Mouse (Mus musculus) cerebellum, adult 9-11 months (tissue): Measurements from ENCODE around the gene Cd79b.

ENCODE experiments used
- DNase-seq: peaks from one replicate; pipeline ENCODE4 v3.0.0; 2022

Cd79b gene

GRCm38 (mm10) chr11:106272644-106273310 lies 41.8 kb downstream of the Cd79b start, which contains the start of gene Smarcd2:
Smarcd2 (minus strand) TSS chr11:106272972.
- DNase-seq, result peak; percentile 100

GRCm38 (mm10) chr11:106271794-106272643 lies 42.5 kb downstream of the Cd79b start:
- DNase-seq, result peak; percentile 76

DNA sequence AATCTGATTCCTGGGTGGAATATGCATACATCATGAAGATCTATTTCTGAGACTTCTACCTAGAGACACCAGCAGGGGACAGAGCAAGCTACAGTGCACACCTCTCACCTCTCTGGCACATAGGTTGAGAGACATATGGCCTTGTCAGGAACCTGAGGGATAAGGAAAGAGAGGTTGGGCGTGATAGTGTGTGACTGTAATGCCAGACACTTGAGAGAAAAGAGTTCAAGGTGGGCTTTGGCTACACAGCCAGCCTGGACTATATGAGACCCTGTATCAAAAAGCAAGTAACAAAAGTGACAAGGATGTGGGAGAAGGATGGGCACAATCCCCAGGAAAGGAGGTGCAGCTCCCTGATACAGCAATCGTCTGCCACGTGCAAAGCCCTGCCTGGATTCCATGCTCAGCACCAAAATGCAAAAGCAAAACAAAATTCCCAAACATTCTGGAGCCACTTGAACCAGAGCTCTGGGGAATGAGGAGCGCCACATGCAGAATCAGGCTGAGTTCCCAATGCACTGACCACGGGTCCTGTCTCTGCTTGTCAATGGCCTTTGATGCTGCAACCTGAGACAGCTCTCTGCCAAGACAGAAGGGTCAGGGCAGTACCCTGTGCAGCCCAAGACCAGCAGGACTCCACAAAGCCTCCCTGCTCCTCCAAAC lies 43.3 kb downstream of the Cd79b start:
- peak; percentile 76 for DNase-seq

- peak; percentile 81 for DNase-seq
Measured at GRCm38 (mm10) chr11:106269060-106269431, 45.5 kb downstream of the Cd79b start.

DNA sequence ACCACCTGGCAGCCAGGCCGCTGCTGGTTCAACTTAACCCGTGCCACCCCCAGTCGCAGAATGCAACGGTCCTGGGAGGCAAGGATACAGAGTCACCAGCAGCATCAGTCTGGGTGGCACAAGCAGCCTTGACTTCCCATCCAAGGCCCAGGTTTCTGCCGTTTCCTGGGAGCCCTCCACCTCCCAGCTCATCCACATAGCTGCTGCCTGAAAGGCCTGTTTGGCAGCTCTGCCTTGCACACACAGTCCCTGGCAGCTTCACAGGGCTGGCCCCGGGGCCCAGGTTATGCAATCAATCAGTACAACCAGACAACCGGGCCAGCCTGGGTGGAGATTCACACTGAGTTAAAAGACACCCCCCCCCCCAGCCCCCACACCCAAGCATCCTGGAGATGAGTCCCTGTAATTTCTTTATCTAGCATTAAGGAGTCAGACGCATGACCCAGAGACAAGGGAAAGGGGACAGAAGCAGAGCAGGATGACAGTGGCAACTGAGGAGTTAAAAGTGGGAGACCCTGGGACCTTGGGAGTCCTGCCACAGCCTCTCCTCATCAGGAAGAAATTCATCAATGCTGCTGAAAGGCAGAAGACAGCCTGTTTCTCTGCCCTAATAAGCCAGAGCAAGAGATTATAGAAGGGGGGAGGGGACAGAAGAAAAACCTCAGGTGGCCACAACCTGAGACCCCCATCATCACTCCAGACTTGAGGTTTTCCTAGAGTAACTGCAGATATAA lies 46.1 kb downstream of the Cd79b start:
- peak; percentile 97 for DNase-seq

DNA sequence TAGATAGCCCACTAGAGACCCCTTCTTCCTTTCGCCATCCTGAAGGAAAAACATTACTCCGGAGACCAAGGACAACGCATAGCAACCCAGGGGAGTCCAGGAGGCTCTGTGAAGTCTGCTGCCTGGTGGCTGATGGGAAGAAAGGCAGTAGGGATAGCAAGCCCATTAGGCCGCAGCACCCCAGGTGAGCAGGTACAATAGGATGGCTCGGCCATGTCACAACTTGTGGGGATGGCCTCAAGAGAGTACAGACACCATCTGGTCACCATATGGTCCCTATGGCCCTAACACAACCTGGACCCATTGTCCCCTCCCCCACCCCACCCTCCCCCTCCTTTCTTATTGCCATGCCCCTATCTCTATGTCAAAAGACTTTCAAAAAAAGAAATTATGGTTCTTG lies 46.7 kb downstream of the Cd79b start:
- DNase-seq, result peak; percentile 88

GRCm38 (mm10) chr11:106267311-106267852 lies 47.2 kb downstream of the Cd79b start:
- DNase-seq, result peak; percentile 97

- peak; percentile 57 for DNase-seq
Measured at GRCm38 (mm10) chr11:106266431-106266830, 48.1 kb downstream of the Cd79b start.

DNA sequence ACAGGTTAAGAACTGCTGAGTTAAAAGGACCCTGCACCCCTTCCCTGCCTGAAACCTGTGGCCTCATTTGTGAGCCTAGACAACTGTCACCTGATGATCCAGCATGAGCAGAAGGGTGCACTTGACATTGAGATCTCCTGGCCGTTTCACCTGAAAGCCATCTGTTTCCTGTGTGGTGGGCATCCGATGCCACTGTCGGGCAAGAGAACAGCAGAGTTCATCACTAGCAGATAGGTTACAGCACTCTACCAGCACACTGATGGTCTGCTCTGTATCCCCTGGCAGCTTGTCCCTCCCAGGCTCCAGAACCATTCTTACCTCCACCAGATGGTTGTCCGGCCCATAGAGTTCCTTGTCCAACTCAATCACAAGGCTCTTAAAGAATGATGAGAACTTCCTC lies 49.0 kb downstream of the Cd79b start:
- DNase-seq, result peak; percentile 66

GRCm38 (mm10) chr11:106264988-106265387 lies 49.6 kb downstream of the Cd79b start:
- peak; percentile 50 for DNase-seq

GRCm38 (mm10) chr11:106263963-106264362 lies 50.6 kb downstream of the Cd79b start:
- peak; percentile 69 for DNase-seq
